Mouse (Mus musculus): ENCODE measurements around the gene Slc26a9.

Gene Slc26a9

DNA sequence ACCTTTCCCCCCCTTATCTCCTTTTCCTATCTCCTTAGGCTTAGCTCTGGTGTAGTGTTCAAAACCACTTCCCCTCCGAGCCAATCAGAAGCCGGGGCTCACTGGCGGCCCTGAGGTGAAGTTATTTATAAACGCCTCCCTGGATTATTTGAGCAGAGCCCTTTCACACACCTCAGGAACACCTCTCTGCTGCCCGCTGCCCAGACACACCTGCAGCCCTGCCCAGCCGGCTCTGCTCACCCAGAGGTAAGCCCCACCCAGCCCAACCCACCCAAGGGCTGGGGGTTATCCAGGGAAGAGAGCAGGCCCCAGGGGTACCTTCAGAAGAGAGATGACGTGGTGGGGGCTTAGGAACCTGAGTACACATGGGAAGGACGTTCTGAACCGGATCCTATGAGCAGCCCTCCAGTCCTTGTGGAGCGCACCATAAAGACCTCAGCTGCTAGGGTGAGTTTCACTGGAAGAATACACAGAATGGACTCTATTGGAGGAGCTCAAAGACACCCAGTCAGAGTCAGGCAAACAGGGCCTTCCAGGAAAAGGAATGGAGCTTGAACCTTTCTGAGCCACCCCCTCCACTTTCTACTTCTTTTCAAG, at the start of gene Slc26a9:
Gene Slc26a9, plus strand, starts transcription at position 155 of the 597 bp plus-strand sequence.
- CTCF ChIA-PET: no interaction called here

DNA sequence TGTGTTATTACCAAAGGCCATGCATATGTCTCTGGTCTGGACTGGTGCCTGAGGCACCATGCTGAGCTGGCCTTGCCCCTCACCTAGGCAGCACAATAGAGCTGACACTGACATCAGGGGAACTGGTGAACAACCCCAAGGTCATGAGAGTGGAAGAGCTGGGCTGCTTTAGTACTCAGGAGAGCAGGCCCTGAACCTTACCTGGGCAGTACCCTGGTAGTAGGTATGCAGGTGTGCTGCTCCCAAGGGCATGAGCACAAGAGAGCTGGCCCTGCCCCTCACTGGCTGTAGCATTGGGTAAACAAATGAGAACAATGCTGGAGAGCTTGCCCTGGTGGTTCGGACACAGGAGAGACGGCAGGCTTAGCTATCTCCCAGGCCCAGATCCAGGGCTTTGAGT, 48.5 kb upstream of the Slc26a9 start:
- CTCF ChIA-PET: no interaction called here

DNA sequence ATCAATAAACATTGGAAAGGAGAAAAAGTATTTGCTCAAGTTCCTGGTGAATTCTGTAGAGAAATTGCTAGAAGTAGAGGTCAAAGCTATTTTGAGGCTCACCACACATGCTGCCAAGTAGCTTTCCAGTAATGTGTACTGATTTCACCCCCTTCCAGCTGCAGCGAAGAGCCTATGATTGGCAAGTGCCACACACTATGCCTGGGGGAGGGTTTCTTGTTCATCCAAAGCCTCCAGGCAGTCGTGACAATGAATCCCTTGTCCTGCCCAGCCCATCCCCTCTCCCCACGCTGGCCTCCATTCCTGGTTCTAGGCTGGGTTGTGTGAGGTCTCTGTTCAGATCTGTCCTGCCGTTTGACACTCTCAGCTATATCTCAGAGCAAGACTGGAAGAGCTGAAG, 47.5 kb upstream of the Slc26a9 start:
- CTCF ChIA-PET: no interaction called here

DNA sequence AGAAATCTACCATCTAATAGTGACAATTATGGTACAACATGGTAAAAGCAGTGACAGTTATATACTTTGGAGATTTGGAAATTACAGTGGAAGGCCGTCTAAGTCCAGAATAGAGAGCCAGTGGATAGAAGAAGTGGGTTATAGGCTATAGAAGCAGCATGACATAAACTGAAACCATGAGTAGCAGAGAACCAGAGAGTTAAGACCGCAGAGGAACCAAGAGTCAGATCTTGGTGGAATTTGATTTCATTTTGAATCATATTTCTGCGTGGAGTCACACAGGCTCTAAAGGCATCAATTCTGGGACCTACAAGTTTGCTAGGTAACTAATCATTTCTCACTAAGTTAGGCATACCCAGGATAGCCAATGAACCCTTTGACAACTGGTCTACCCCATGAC, 45.1 kb upstream of the Slc26a9 start:
- CTCF ChIA-PET: no interaction called here

DNA sequence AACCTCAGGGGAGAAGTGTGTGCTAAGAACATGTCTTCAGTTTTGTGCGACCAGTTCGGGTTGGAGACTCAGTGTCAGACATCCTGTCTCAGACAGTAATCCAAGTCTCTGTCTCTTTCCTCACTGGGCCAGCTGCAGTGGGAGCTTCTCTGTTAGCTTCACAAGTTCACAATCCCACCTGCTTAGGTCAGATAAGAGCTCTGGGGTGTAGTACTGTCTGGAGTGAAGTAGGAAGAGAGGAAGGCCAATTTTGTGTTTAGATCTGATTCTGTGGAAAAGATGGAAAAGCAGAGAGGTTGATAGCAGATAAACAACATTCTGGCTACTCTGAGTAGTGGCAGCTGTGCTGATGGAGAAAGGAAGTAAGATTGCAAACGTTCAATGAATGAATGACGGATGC, 44.2 kb upstream of the Slc26a9 start:
- CTCF ChIA-PET: no interaction called here

DNA sequence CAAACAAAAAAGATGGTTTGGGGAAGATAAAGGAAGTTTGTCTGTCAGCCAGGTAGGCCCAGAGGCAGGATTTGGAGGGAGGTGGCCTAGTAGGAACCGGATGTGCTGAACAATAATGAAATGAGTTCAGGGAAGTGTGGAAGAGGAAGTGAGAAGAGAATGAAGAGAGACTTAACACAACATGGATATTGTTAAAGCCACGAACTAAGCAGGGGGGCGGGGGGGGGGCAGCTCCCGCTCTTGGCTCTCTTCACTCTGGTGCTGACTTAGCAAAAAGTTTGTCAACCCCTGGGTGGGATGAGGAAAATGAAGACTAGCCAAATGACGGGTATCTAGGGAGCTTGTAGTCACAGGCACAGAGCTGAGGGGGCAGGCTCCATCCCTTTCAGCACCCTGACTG, 43.4 kb upstream of the Slc26a9 start:
- CTCF ChIA-PET: interaction anchor here (0.8 kb wide), 1 partner anchor 114 kb away, joined by 3 read pairs; no protein-coding TSS in a partner anchor

DNA sequence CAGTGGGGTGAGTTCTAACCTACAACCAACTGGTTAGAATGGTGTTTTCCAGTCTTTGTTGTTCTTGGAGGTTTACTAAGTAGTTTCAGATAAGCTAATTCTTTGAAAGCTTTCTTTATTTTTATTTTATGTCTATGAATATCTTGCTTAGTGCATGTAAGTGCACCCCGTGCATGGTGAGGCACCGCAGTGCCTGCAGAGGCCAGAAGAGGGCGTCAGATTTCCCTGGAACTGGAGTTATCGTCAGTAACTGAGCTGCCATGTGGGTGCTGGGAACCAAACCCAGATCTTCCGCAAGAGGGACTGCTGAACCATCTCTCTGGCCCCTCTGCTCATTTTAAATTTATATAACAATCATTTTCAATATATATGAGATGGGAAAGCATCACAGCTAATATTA, 42.4 kb upstream of the Slc26a9 start:
- CTCF ChIA-PET: no interaction called here

DNA sequence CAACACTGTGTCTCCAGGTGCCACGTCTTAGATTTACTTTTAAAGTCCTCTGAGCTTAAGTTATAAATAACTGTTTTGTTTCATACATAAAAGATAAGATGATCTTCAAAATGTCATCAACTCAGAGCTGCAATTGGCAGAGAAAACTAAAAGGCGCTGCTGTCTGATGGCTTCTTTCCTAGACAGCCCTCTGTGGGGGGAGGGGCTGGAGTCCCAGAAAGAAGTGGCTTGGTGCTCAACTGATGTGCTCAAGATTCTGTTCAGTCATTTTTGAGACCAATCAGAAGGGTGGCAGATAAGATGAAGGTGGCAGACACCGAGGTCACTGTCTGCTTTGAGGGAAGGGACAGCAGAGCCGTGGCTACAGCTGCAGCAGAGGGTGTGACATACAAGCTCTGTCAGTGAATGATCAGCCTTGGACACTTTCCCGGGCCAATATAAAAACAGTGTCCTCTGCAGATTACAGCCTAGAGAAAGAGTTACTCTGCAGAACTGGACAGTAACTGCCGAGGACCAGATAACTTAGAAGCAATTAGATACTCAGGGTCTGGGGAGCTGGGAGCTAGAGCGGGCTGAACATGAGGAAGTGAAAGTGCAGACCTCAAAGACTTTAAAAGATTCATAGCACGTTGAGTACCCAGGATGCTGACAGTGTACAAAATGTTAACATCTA, 41.6 kb upstream of the Slc26a9 start:
- CTCF ChIA-PET: no interaction called here

DNA sequence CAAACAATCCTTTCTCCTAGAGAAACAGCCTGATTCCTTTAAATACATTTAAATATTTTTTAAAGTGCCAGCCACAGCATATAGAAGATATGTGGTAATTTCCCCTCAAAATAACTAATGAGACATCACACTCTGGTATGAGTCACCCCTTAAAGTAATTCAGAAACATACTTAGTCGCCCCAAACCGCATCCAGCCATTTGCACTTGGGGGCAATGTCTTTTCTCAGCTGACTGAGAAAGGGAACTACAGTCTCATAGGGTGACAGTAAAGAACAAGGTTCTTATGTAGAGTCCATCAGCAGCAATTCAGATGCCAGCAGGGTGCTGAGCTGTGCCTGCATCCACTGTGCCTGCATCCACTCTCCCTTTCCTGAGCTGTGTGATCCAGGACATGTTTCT, 40.3 kb upstream of the Slc26a9 start:
- CTCF ChIA-PET: interaction anchor here (1.1 kb wide), 1 partner anchor 9 kb away, joined by 13 read pairs; no protein-coding TSS in a partner anchor

DNA sequence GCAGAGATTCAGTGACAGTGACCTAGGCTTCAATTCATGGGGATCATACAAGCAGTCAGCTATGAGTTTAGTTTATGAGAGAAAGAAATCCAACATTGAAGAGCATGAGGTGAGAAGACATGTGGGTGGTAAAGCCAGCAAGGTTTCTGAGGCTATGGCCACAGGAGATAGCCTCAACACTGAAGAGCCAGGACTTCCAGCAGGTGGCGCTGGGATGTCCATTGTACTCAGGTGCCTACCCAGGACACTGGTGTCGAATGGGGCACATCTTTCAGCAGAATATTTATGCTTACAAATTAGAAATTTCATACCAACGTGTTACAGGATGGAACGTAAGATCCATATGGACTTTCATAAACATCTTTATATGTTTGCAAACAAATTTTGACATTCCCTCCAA, 35.5 kb upstream of the Slc26a9 start:
- CTCF ChIA-PET: interaction anchor here (1.3 kb wide), 1 partner anchor 55 kb away, joined by 4 read pairs; no protein-coding TSS in a partner anchor

DNA sequence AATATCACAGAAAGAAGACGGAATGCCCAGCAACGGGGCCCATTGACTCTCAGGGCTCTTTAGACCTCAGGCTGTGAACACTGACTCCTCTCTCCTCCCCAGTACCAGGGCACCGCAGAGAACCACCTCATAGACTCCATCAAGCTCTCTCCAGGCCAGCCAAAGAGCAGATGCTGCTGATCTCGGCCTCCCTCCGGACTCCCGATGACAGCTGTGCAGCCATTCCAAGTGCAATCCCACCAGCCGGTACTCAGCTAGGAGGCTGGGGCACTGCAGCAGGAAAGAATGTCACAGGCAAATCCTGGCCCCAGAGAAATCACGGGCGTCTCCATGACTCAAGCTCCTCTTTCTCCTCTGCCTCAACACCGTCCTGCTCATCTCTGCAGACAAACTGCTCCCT, 32.3 kb upstream of the Slc26a9 start:
- CTCF ChIA-PET: no interaction called here

DNA sequence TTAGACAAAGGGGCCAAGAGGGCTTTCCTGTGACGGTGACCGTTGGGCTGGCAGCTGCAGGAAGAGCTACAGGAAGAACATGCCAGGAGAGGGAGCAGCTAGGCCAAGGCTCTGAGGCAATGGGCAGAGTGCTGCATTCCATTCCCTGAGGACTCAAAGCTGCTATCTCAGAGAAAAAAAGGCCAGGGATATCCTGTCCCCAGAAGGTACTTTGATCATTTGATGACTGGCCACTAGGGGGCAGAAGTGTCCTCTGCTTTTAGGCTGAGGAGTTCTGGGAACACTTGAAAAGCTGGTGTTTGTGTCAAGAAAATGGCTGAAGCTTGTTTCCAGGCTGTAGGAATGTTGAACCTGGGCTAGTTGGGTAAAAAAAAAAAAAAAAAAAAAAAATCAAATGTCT, 31.4 kb upstream of the Slc26a9 start:
- CTCF ChIA-PET: interaction anchor here (0.6 to 1.1 kb wide), 2 partner anchors 8 to 381 kb away, joined by 4 to 13 read pairs; no protein-coding TSS in a partner anchor

DNA sequence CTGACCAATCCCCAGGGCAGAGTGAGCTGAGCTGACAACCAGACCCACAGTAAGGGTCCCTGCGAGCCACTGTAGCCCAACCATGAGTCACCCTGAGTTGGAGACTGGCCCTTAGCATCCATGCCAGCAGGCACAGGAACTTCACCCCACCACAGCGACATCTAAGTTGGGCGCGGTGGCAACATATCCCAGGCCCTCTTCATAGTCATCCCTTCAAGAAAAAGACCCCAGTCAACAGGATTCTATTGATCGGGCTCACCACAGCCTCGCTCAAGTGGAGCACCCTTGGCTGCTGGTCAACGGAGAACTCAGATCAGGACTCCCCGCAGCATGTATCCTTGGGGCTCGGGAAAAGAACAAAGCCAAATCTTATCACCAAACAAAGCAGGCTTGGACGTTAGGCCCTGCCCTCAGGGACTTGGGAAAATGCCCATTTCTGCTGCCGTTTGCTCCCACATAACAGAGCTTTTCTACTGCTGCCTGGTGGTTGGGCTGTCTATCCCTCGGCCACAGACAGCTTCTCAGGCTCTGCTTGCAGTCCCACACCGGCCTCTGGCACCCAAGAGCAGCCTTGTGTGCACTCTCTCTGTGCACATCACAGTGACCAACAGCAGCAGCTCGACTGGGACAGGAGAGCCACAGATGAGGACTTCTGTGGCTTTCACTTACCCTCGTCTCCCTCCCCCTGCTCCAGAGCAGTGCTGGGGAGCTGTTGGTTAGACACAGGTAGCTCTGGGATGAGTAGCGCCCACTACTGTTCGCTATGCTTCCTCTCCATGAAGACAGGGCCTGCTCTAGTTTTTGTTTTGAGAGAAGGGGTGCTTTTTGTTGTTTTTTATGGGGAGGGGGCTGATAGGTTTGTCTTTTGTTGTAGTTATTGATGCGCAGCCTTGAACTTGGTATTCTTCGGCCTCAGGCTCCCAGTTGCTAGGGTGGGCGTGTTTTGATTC, 29.2 kb upstream of the Slc26a9 start:
- CTCF ChIA-PET: interaction anchor here (0.6 kb wide), 3 partner anchors 39 to 523 kb away, joined by 3 to 5 read pairs (median 3); no protein-coding TSS in a partner anchor

DNA sequence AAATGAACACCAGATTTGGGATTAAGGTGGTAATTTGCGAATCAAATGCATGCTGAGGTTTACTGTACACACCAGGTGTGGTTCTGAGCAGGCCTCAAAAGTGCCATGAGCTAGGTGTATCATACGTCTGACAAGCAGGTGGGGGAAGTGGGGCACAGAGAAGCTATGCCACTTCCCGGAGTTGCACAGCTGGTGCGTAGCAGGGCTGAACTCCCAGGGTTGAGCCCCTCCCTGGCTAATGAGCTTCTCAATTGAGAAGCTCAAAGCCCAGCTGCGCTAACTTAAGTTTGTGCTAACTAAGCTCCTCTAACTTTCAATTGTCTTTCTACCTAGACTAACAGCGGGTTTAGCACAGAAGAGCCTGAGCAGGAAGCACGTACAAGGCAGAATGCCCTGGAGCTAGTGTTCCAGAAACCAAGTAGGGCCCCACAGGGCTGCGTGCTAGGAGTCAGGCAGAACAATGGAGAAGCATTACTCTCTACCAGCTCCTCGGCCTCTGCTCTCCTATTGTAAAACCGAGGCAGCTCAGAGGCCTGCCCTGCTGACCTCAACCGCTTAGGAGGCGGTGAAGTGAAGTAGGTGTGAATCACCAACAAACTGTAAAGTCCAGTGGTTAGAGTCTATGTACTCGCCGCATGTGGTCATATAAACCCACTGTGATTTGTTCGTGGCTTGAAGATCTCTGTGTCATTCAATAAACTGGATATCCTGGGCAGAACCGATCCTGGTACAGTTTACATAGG, 24.7 kb upstream of the Slc26a9 start:
- CTCF ChIA-PET: no interaction called here

DNA sequence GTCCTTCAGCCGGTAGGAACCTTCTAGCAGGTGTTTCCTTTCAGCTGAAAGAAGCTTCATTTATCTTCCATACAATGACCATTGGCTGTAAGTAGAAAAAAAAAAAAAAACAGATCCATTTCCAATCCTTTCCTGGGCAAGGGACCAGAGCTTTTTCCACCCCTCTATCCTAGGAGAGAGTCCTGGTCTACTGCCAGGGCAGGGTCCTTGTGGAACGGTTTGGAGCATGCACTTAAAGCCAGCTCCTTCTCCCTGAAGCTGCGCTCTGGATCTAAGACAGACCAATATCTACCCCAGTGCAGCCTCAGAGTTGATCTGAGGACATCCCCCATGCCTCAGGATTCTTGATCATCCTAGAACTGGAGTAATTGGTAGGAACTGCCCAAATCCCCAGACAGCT, 21.8 kb upstream of the Slc26a9 start:
- CTCF ChIA-PET: interaction anchor here (1.0 kb wide), 1 partner anchor 13 kb away, joined by 5 read pairs; no protein-coding TSS in a partner anchor

DNA sequence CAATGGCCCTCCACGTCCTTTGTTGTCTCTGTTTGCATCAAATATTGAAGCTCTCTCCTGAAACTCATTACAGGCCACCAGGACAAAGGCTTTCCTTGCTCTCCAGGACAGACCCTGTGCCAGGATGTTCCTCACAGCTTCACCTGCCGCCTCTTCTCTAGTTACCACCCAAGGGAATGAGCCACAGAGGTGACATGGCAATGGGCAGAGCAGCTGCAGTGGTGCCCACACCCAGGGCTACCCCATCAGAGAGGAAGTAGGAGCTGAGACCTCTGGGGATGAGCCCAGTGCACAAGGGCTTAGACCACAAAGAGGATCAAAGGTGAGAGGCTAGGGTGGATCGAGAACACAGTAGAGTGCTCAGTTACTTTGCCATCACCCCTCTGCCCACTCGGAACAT, 20.3 kb upstream of the Slc26a9 start:
- CTCF ChIA-PET: no interaction called here

DNA sequence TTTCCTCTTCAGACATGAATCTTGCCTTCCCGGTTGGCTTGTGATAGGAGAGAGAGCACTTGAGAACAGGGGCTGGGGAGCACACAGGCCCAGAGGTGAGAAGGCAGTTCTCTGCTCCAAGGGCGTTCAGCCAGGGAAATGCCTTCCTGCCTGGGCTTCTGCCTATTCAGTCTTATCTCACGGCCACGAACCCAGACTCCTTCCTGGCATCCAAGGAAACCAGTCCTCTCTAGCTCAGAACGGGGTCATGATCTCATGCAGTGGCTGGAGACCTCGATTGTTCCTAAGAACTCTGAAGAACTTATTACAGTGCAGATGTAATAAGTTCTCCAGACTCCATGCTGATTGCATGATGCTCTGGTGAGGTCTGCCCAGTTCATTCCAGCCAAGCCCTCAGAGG, 17.2 kb upstream of the Slc26a9 start:
- CTCF ChIA-PET: no interaction called here

DNA sequence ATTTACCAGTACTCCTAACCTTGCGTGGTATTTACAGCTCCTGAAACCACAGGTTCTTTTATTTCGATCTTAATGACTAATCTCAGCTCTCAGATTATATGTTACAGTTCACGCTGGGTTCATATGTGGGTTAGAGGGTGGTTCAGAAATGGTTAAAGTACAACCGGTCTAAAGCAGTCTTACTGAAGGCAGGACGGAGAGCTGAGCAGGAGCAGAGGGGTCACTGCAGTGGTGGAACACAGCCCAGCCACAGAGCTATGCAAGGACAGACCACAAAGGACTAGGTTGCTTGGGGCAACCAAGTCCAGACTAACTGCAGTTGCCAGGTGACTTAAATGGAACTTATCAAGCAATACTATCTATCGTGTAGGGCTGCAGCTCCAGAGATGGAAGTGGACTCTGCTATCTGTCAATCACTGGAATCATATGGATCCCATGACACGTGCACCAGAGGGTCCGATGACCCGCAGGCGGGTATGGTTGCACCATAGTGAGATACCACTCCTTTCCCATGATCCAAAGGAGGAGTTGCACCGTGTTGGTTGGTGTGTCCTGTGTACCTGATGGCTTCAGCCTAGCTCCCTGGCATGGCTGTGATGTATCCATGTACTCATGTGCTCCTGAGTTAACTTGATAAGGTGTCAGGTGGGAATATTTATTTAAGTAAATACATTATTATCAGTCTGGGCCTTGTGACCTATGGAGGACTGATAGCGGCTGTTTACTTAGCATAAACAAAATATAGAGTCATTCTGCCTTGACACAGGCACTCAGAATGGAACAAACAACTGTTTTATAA, 13.0 kb upstream of the Slc26a9 start:
- CTCF ChIA-PET: interaction anchor here (0.6 kb wide), 1 partner anchor 15 kb away, joined by 3 read pairs; no protein-coding TSS in a partner anchor

DNA sequence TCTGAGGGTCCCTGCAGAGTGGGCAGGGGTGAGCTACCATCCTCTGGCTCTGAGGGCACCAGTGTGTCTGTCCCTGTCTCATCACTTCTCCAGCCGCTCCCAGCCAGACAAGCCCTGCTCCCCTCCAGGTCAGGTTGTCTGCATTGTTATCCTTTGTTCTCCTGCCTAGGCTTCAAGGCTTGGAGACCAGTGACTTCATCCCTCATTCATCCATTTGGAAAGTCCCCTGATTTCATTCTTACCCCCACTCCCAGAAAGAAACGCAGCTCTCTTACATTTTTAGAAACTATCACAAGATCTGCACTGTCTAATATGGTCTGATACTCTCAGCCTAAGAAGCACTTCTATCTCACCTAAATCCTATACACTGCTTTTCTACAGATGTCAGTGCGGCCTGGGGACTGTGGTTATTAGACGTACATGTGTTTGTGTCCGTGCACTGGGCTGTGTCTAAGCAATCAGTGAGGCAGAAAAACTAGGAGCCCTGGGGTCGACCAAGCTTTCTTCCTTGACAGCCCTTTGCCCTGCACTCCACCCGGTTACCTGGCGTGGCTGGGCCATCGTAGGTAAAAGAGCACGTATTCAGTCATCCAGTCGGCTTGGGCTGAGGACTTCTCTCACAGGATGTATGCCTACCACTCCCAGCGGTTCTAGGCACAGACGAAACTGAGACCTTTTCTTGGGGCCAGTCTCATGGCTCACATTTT, 10.2 kb upstream of the Slc26a9 start:
- CTCF ChIA-PET: no interaction called here

DNA sequence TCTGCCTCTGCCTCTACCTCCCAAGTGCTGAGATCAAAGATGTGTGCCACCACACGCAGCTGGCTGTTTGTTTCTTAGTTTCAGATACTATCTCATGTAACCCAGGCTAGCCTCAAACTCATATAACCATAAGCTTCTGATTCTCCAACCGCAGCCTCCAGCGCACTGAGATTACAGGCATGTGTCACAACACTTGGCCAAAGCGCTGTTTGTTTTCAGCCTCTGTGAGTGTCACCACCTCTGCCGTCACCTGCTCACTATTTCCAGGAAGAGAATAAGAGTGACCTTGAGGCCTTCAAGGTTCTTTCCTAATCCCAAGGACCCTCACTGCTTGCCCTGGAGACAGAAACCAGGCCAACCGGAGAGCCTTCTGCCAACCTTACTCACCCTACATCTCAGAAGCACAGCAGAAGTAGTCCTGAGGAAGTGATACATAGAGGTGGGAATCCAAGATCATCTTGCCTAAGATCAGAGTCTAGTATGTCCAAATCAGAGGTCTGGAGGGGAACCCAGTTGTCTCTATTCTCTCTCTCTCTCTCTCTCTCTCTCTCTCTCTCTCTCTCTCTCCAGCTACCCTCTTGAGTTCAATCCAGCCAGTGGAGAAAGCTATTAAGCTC, 9.1 kb upstream of the Slc26a9 start:
- CTCF ChIA-PET: interaction anchor here (0.7 kb wide), 1 partner anchor 29 kb away, joined by 4 read pairs; no protein-coding TSS in a partner anchor

Data from spleen, embryonic (tissue).